Mouse (Mus musculus): ENCODE results near the gene Cdk5rap2. TPM values are rescaled to one million over a fixed set of nuclear protein-coding genes. Genes with fewer than 3 reads are reported as not detected.
A peak's percentile ranks its signal among the peaks of the same experiment; 100 is the strongest.

Cdk5rap2 gene
- total RNA-seq, 2 experiments from 2014 or later, result 15.8 to 28.6 TPM

DNA sequence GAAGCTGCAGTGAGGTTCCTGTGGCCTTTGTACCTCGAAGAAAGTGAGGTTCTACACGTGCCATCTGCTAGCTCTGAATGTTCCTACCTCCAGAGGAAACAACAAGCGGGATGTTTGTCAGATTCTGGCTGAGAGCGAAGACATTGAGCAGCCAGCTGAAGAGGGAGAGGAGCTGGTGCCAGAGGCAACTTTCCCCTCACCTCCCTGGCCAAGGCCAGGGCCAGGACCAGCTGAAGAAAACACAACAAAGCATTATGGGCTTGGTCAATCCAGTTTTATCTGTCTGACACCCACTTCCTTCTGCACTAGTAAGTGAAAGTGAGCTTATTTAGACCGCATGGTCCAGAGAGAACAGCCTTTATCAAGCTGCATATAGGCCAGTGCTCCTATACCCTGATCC is 147.4 kb downstream of the Cdk5rap2 start:
- DNase-seq (ENCODE audit: low spot score in 2 of 2), result no peak

DNA sequence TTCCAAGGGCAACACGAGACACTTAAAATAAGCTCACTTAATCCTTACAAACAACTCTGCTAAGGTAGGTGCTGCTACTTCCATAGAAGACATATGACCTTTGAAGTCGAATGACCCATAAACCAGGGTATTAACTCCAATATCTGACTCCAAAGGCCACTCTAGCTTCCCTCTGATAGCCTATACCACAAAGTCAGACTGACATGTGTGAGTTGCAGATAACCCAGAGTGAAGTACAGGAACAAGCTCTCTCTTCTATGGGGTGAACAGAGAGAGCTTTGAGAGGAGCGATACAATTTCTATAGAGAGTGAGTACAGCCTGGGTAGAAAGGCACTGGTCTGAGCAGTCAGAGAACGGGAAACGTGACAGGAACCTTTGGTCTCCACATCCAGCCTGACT is 148.9 kb downstream of the Cdk5rap2 start:
- no peak for DNase-seq (ENCODE audit: low spot score in 2 of 2)

DNA sequence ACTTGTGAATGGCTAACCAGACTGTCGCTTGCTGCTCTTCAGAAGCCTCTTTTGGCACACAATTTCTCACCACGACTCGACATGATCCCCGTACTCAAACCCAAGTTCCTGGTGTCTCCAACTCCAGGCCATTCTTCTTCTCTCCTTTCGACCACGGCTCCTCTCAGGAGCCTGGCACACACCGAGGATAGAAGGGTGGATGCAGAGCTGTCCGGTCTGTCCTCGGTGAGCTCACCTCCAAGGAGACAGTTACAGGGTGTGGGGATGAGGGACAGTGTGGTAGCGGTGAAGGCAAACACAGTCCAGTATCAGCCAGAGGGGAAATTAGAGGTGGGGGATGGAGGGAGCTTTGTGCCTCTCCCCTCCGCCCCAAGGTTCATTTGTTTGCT is 149.8 kb downstream of the Cdk5rap2 start:
- no peak for DNase-seq (ENCODE audit: low spot score in 2 of 2)

DNA sequence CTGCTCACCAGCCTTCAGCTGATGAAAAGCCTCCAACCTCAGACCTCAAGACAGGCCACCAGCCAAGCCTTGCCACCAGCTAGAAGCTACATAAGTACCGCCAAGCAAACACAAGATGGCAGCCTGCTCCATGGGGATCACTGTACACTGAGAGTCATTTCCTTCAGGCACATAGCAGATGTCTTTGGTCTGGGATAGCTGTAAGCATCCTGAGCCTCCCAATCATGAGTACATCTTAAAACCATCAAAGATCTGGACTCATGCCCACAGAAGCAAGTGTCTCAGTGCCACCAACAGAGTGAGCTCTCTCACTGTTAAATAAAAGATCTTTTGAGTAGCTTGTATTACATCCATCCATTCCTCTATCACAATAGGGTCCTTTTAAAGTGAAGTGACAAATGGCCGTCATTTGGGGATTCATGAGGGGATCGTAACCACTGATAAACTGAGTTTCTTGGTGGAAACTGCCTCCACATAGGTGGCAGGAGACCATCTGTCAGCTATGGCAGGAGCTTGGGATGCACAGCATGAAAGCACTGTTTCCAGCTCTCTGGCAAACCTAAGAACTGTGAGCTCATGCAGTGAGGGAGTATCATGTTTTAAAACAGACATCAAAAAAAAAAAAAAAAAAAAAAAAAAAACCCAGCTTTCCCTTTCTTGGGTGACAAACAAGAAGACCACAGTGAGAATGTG is 150.4 kb downstream of the Cdk5rap2 start:
- DNase-seq (ENCODE audit: low spot score in 2 of 2), result peak in 1 of 2 experiments; percentile 43

DNA sequence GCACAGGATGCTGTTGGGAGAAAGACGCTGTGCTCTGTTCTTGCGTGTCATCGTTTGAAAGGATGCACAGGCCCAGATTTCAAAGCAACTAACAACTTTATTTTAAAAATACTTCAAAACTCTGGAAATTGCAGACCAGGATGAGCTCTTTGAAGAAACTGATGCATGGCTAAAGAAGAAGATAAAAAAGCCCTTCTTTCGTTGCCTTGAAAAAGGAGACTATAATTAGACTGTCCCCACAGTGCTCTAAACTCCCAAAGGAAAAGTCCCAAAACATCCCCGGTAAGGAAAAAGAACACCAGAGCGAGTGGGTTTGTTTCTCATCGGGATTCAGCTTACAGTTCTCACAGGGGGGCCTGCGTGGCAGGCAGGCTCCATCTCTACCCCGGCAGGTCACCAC is 151.4 kb downstream of the Cdk5rap2 start:
- DNase-seq (ENCODE audit: low spot score in 2 of 2), result no peak

DNA sequence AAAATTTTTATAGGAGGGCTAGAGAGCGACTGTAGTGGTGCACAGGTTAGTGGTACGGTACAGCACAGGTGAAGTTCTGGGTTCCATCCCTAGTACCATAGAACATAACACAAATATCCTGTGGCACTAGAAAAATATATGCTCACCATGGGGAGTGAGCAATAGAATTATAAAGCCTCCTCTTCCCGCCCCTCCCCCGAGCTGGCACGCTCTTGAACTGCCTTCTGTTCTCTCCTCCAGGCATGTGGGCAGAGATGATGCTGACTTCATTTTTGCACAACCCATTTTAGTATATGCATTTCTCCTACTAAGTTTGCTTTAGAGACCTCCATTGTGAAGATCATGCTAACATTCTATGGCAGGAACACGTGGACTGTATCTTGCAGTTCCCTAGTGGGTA is 152.0 kb downstream of the Cdk5rap2 start:
- DNase-seq (ENCODE audit: low spot score in 2 of 2), result peak; percentile 53 to 72

DNA sequence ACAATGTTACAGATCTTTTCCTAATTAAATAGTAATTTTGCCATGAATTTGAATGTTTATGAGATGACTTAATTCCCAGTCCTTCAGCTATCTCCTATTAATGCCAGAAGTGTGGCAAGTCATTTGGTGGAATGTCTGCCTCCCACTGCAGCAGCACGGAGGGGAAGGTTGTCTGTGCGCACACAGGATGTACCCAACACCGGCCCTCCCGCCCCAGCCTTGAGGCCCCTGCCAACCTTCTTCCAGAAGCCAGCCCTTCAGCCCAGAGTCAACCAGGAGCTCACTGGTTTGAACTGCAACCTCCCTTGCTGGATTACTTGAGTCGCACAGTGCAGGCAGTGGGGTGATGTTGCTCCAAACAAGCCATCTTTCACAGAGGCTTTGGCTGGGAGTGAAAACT is 158.5 kb downstream of the Cdk5rap2 start:
- no peak for DNase-seq (ENCODE audit: low spot score in 2 of 2)

DNA sequence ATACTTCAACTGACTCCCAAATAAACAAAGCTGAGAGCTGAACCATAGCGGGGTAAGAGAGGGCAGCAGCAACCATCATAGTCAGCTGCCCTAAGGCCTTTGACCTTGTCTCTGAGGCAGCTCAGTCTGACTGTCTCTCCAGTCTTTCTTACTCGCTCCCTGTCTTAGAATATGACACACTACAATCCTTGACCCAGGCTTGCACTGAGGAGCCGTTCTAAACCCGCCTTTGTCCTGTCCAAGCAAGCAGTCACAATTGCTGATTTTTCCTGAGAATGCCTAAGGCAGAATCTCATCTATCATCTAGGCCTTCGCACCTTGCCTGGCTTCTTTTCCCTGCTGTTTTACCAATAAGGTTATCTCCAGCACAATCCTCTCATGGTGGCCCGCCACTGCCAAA is 164.5 kb downstream of the Cdk5rap2 start:
- no peak for DNase-seq (ENCODE audit: low spot score in 2 of 2)

DNA sequence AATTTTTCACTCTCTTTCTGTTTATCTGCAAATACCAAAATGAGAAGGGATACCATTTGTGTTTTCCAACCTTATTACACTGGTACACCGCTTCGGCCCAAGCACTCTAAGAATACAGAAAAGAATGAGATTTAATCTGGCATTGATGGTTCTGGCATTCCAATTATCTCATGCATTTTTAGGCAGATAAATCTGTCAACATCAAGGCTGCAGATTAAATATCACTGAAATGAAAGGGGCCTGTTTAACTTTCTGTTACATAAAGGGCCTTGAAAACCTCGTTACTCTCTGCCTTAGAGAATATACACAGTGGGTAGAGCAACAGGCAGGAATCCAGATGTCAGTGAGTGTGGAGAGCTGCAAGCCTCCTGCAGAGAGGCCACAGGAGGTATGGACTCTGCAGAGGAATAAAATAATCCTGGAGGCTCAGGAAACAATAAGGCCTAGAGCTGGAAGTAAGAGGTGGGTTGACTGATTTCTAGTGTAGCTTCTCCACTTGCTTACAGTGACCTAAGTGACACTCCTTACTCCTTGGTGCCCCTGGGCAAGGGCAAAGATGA is 166.6 kb downstream of the Cdk5rap2 start:
- no peak for DNase-seq (ENCODE audit: low spot score in 2 of 2)

DNA sequence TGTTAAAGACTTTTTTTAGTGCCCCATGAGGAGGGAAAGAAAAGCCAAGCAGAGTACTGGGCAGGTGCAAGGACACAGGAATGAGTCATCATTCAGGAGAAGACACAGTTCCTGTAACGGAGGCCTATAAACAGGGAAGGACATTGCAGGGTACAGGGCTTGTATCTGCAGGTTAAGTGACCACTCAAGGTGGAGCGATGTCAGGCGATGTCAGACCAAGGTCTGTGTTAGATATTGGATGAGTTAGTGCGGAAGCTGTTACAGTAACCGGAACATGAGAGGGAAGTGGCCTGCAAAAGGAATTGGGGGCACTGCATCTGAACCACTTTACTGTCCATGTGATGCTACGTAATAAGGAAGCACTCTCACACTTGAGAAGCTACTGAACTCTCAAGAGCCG is 170.5 kb downstream of the Cdk5rap2 start:
- no peak for DNase-seq (ENCODE audit: low spot score in 2 of 2)

DNA sequence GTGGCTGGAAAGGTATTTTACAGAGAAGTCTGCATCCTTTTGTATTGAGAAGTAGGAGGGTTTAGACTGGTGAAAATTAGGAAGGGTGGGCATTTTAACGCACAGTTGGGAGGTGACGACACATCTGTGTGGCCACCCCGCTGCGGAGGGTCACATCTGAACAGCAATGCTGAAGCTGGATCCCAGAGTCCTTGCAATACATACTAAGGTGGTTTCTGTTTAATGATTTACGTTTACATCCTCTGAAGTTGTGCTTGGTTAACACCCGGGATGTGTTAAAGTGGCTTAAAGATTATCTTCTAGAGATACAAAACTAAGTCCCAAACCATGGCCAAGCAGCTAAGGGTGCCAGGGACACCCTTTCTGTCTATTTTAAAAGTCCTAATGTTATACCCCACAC is 171.4 kb downstream of the Cdk5rap2 start:
- no peak for DNase-seq (ENCODE audit: low spot score in 2 of 2)

DNA sequence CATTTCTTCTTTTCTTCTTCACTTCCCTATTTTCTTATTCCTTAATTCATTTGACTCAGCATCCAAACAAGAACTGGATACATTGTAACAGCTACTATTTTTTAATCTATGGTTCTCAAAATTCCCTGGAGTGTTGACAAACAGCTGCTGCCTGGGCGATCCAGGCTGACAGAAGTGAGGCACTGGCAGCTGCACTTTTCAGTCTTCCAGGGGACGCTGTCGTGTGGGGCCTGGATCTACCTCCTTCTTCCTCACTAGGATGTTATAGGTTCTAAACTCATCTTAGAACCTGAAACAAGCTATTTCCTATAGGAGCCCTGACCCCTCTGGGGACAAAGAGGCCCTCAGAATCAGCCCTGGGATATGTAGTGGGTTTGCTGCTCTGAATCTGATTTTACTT is 177.9 kb downstream of the Cdk5rap2 start:
- DNase-seq (ENCODE audit: low spot score in 2 of 2), result no peak

DNA sequence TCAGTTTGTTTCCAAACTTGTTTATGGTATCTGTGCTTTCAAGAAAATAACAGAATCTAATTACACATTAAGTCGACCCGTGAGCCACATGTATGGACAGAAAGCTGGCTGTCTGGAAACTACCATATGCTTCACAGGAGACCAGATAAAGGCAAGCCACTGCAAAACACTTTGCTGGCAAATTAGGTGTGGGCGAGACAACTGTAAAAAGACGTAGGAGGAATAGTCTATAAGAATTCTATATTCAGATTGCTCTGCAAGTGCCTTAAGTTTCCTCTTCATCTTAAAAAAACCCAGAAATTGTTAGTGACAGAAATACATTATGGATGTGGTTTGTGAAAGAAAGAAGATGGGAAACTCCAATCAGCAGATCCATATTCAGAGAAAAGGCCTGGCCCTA is 180.4 kb downstream of the Cdk5rap2 start:
- DNase-seq (ENCODE audit: low spot score in 2 of 2), result no peak

DNA sequence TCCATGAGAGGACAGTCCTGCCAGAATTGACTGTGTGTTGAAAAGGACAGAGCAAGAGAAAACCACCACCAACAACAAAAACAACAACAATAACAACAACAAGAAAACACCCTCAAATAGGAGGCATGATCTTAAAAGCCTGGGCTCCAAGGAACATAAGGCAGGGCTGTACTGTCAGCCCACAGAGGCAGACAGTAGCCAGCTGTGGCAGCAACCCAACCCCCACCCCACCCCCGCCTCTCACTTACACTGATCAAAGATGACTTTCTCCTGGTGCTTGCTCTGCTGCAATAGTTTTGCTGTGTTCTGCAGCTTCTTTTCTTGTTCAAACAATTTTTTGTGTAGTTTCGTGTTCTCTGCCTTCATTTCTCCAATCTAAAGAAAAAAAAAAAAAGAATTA is 181.9 kb downstream of the Cdk5rap2 start:
- no peak for DNase-seq (ENCODE audit: low spot score in 2 of 2)

DNA sequence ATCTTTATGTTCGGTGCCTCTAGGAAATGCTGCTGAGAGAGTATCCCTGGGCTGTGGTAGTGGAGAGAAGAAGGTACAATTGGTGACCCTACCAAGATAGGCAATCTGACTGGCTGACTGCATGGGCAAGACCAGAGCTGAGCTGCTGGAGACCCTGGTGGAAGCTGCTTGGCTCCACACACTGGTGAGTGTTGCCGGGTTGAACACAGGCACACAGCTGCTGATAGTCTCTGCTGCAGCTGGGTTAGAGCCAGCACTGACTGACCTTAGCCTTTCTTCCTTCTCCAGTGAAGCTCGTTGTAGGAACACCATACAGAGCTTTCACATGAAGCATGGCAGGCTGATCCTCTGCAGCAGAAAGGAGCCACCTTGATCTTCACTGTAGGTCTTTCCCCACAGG is 182.6 kb downstream of the Cdk5rap2 start:
- no peak for DNase-seq (ENCODE audit: low spot score in 2 of 2)

DNA sequence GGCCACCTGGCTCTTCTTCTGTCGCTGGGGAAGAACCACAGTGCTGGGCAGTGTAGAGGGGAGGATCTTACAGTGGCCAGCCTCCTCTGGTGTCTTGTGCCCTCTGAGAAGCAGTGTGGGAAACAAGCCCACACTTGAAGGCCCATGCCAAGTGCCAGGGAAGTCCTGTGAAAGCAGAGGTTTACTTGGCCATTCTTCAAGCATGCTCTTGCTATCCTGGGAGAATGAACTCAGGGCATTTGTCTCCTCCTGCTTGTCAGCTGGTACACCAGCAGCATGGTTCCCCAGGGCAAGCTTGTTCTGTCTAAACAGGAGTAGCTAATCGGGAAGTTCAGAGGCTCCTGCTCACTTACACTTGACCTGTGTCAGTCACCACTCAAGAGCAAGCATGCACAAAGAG is 185.7 kb downstream of the Cdk5rap2 start:
- DNase-seq (ENCODE audit: low spot score in 2 of 2), result no peak

DNA sequence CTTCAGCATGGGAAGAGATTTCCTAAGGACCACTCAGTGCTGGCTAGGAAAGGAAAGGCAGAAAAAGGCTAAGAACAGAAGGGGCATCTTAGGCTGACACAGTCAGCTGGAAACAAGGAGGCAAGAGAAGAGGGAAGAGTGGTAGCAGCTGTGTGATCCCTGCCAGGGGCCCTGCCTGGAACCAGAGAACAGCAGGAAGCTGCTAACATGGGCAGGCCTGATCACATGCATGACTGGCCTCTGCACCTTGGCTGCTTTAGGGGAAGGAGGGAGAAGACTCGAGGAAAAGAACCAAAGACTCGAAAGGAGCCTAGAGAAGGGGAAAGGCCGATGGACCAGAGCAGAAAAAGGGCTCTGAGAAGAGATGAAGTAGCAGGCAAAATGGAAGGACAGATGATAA is 188.4 kb downstream of the Cdk5rap2 start:
- no peak for DNase-seq (ENCODE audit: low spot score in 2 of 2)

DNA sequence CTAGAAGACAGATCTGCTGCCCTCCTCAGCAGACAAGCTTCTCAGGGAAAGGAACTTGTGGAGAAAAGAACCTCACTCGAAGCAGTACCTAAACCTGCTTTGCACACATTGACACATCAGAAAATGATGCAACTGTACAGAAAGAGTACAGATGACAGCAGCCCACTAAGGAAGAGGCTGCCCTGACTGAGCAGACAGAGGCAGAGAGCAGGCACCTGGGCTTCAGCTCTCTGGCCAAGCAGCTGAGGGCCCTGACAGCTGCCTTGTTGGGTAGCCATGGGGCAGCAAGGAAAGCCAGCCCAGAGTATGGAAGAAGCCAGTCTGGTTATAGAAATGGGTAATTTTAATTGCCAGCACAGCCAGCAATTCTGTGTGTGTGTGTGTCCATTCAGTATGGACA is 188.9 kb downstream of the Cdk5rap2 start:
- no peak for DNase-seq (ENCODE audit: low spot score in 2 of 2)

DNA sequence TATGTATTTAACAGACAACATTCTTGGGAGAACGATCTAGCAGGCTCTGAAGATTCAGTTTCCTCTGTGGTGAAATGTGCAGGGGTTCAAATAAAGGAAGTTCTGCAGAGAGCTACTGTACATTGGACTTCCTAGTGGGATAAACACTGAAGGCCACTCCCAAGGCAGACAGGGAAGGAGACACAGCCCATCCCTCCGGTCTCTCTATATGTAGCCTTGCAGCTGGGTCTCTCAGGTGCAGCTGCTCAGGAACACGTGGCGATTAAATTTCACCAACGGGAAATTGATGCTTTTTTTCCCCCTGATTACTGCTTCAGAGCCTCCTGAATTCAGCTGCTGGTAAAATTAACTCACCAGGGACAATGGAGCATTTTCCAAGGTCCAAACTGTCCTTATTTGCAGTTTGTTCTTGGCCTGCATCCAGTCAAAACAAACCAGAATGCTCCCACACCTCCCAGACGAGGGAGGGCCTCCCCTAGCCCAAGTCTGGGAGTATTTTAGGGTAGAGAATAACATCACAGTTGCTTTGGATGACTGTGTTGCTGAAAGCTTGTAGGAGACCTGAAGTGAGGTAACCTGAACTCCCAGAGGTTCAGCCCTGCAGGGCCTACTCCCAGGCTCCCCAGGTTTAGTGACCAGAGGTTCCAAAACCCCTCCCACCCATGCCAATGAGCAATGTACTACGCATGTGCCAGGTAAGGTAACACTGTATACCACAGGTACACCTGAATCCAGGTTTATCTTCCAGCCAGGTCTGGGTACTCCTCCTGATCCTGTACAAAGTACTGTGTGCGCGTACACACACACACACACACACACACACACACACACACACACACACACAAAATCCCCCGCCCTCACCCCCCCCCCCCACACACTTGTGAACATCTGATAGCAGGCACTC is 189.7 kb downstream of the Cdk5rap2 start:
- DNase-seq (ENCODE audit: low spot score in 2 of 2), result peak in 1 of 2 experiments; percentile 25

DNA sequence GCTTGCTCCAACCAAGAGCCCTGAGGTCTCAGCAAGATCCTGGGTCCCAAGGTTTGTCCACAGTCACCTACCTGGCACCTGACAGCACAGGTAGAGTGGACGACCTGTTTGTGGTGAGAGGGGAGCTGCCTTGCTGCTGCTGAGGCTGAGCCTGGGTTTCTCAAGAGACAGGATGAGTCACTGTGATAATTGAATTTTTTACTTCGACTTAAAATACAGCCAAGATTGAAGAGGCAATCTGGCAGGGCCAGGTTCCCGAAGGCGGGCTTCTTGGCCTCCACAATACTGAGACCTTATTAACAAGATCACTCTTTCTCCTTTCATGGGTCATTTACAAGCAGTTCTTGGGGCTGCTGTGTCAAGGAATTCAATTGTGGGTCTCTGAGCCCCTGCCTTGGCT is 190.5 kb downstream of the Cdk5rap2 start:
- no peak for DNase-seq (ENCODE audit: low spot score in 2 of 2)

DNA sequence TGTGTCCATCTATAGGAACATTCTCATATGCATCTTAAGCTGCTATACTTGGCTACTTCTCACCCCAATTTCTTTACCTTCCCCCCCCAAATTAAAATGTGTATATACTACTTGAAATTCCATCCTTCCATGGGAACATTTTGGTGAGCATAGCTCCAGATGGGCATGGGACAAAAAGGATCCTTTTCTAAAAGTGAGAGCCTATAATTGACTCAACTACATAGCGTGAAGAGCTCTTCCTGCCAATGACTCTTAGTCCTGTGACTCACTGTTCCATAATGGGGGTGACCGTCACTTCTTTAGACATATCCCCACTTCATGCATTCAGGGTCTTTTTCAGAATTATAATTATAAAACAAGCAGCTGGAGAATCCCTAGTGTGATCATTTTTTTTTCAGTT is 224.3 kb downstream of the Cdk5rap2 start:
- DNase-seq (ENCODE audit: low spot score in 2 of 2), result no peak

Data from layer of hippocampus, postnatal 10 days (tissue).